In the genomic region with DNA sequence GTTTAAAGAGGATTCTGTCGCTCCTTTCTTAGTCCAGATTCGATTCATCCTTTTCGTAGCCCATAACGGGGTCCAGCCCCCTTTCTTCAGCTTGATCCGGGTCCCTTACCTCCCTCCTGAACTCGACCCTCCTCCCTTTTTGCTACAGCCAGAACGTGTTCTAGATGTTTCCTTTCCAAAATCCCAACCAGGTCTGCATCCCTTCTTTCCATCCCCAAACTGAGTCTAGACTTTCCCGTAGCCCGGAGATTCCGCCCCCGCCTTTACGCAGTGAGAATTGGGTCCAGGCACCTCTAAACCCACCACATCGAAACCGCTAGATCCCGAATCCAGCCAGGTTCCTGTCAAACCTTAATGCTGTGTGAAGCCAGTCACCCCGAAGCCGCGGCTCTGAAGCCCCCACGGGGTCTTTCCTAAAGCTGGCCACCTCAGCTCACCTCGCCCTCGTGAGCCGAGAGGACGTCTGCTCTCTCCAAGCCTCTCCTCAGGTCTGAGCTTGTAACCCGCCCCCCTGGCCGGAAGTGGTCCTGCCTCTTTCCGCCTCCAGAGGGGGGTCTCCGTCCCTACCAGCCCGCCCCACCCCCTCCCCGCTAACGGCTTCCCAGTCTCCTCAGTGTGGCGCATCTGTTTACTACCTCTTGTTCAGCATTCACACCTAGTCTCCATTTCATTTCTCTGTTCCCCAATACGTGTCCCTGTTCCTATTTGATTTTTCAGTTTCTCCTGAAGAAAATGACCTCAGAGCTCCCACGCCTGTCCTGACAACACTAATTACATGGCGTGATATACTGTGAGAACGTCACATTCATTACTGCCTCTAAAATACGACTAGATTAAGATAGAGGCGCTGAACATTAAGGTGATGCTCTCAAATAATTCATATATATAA, we compare ENCODE assay signal across 9 mouse cellular contexts. TPM values are rescaled to one million over a fixed set of nuclear protein-coding genes. Genes with fewer than 3 reads are reported as not detected.
A peak's percentile ranks its signal among the peaks of the same experiment; 100 is the strongest.
DNase-seq lines count a peak whose midpoint lies in the region; ATAC-seq and TF ChIP-seq lines count a peak whose summit lies in the region.
"Had no signal": no experiment of that assay in that cellular context is flagged by ENCODE, and none has a peak within 500 bp of the region (broad histone marks: within the 10 kb centered on the region; RNA-seq: fewer than 3 reads in every experiment).

Gene Tro, minus strand, starts transcription at position 676 of the 889 bp plus-strand sequence.

- no peak within 1 kb of the TSS for H3K27ac ChIP-seq in ES-Bruce4 (ENCODE audit: insufficient read depth, low read length)
- no peak within 1 kb of the TSS for H3K27ac ChIP-seq in embryonic facial prominence, embryonic 11.5 days (replicated peaks; ENCODE audit: low read depth, low read length)
- peak within 1 kb of the TSS; percentile 80 for H3K27ac ChIP-seq in hindbrain, embryonic 12.5 days
- H3K27ac ChIP-seq in neural tube, embryonic 14.5 days (ENCODE audit: low read depth, low read length): peak within 1 kb of the TSS; percentile 55

- H3K9ac ChIP-seq in ES-Bruce4 (ENCODE audit: low read depth, poor library complexity, severe bottlenecking): peak within 1 kb of the TSS; percentile 33
- peak within 1 kb of the TSS; percentile 53 for H3K9ac ChIP-seq in embryonic facial prominence, embryonic 11.5 days (replicated peaks; ENCODE audit: low read length)
- peak within 1 kb of the TSS; percentile 68 for H3K9ac ChIP-seq in hindbrain, embryonic 12.5 days
- H3K9ac ChIP-seq in neural tube, embryonic 14.5 days (replicated peaks; ENCODE audit: low read depth, low read length): peak within 1 kb of the TSS; percentile 55

- TF ChIP-seq CTCF in ES-Bruce4 (IDR thresholded peaks at IDR 0.05; ENCODE audit: low read depth, low read length): no peak

- intact Hi-C loops in left cerebral cortex, postnatal 4 days (cut with DNase I): no loop called here

- peak within 1 kb of the TSS; percentile 37 for H3K4me2 ChIP-seq in embryonic facial prominence, embryonic 11.5 days (ENCODE audit: low read depth, low read length)
- H3K4me2 ChIP-seq in hindbrain, embryonic 12.5 days (replicated peaks): peak within 1 kb of the TSS; percentile 47
- H3K4me2 ChIP-seq in neural tube, embryonic 14.5 days (ENCODE audit: low read depth, low read length): peak within 1 kb of the TSS; percentile 35

- H3K4me3 ChIP-seq in ES-Bruce4 (ENCODE audit: low read depth, low read length): peak within 1 kb of the TSS; percentile 93
- H3K4me3 ChIP-seq in embryonic facial prominence, embryonic 11.5 days (ENCODE audit: low read depth, low read length): peak within 1 kb of the TSS; percentile 48
- peak within 1 kb of the TSS; percentile 52 for H3K4me3 ChIP-seq in hindbrain, embryonic 12.5 days
- peak within 1 kb of the TSS; percentile 53 for H3K4me3 ChIP-seq in neural tube, embryonic 14.5 days (ENCODE audit: low read depth, low read length)

- DNase-seq in ZHBTc4 (ENCODE audit: low read depth, low spot score): peak; percentile 69
- DNase-seq in embryonic facial prominence, embryonic 11.5 days (ENCODE audit: low spot score): peak; percentile 79
- peak; percentile 83 for DNase-seq in left cerebral cortex, postnatal 4 days
- no peak for DNase-seq in ovary, postnatal 14 days (ENCODE audit: low spot score)
- DNase-seq in spleen, adult 18-20 months: no peak

- no peaks in the 10 kb centered on the region for H3K27me3 ChIP-seq in ES-Bruce4 (ENCODE audit: control insufficient read depth, insufficient read depth, low read length, poor library complexity, severe bottlenecking)
- no peaks in the 10 kb centered on the region for H3K27me3 ChIP-seq in embryonic facial prominence, embryonic 11.5 days (ENCODE audit: control insufficient read depth, insufficient read depth, low read length)
- H3K27me3 ChIP-seq in hindbrain, embryonic 12.5 days: no peaks in the 10 kb centered on the region; the same call in 1 of the 2 replicates
- H3K27me3 ChIP-seq in neural tube, embryonic 14.5 days (ENCODE audit: control insufficient read depth, insufficient read depth, low read length): no peaks in the 10 kb centered on the region

- H3K9me3 ChIP-seq in ES-Bruce4 (replicated peaks; ENCODE audit: control insufficient read depth, insufficient read depth, low read length, poor library complexity, severe bottlenecking): no peaks in the 10 kb centered on the region
- no peaks in the 10 kb centered on the region for H3K9me3 ChIP-seq in embryonic facial prominence, embryonic 11.5 days (replicated peaks; ENCODE audit: control insufficient read depth, low read length)
- no peaks in the 10 kb centered on the region for H3K9me3 ChIP-seq in hindbrain, embryonic 12.5 days (replicated peaks)
- H3K9me3 ChIP-seq in neural tube, embryonic 14.5 days (ENCODE audit: control insufficient read depth, low read length): no peaks in the 10 kb centered on the region

- peak; percentile 92 for ATAC-seq in embryonic facial prominence, embryonic 11.5 days (replicated peaks; ENCODE audit: insufficient number of reproducible peaks, low FRiP score, low TSS enrichment, low read depth)
- ATAC-seq in hindbrain, embryonic 12.5 days (ENCODE audit: low FRiP score): peak; percentile 93
- peak; percentile 95 for ATAC-seq in neural tube, embryonic 14.5 days (ENCODE audit: low read depth)

- 21% methylated on average over 37 of the region's 37 CpGs for WGBS in embryonic facial prominence, embryonic 11.5 days
- WGBS in hindbrain, embryonic 12.5 days: 21% methylated on average over 37 of the region's 37 CpGs
- 24% methylated on average over 35 of the region's 37 CpGs for WGBS in neural tube, embryonic 14.5 days

- no peaks in the 10 kb centered on the region for H3K4me1 ChIP-seq in ES-Bruce4 (ENCODE audit: control insufficient read depth, insufficient read depth, low read length)
- H3K4me1 ChIP-seq in embryonic facial prominence, embryonic 11.5 days (ENCODE audit: control insufficient read depth, insufficient read depth, low read length): no peaks in the 10 kb centered on the region
- H3K4me1 ChIP-seq in hindbrain, embryonic 12.5 days: no peaks in the 10 kb centered on the region
- H3K4me1 ChIP-seq in neural tube, embryonic 14.5 days (ENCODE audit: control insufficient read depth, insufficient read depth, low read length): no peaks in the 10 kb centered on the region

- 0 out of 2 replicates have a peak, but pooled peaks cover 2% of the 10 kb centered on the region for H3K36me3 ChIP-seq in ES-Bruce4 (ENCODE audit: control insufficient read depth, insufficient read depth, low read length, poor library complexity, severe bottlenecking)
- H3K36me3 ChIP-seq in embryonic facial prominence, embryonic 11.5 days (replicated peaks; ENCODE audit: control insufficient read depth, insufficient read depth, low read depth, low read length): no peaks in the 10 kb centered on the region
- peaks cover 17% of the 10 kb centered on the region for H3K36me3 ChIP-seq in hindbrain, embryonic 12.5 days
- no peaks in the 10 kb centered on the region for H3K36me3 ChIP-seq in neural tube, embryonic 14.5 days (ENCODE audit: control insufficient read depth, insufficient read depth, low read length)

- TF ChIP-seq POLR2A in ES-Bruce4 (IDR thresholded peaks at IDR 0.05; ENCODE audit: insufficient read depth, low read length): no peak

- TF ChIP-seq EP300 in ES-Bruce4 (IDR thresholded peaks at IDR 0.05; ENCODE audit: insufficient read depth, low read depth, low read length): no peak

RNA-seq across cellular contexts. Expression of gene Tro, which starts in this region (rescaled TPM):
- polyA plus RNA-seq in ES-Bruce4 (2011; ENCODE audit: insufficient read depth, insufficient read length, low read depth, missing spikeins): 23.5 and 27.6 TPM in 2 replicates
- 44.9 and 45.9 TPM in 2 replicates for polyA plus RNA-seq in embryonic facial prominence, embryonic 11.5 days (2014; fragmentation: Nextera tagmentation; extraction: Ambion mirVana)
- polyA plus RNA-seq in hindbrain, embryonic 12.5 days (2016; fragmentation: Nextera tagmentation; extraction: Ambion mirVana): 64.0 and 65.5 TPM in 2 replicates
- 100 to 1,000 TPM; 160 to 171 TPM for total RNA-seq in left cerebral cortex, postnatal 4 days (2021)
- polyA plus RNA-seq in neural tube, embryonic 14.5 days (2014; fragmentation: Nextera tagmentation; extraction: Ambion mirVana): 107 and 121 TPM in 2 replicates
- total RNA-seq: common myeloid progenitor, adult 5-6 weeks had no signal

Comparison
In these comparisons a context has a peak if more than half of its experiments do, and no peak if none do; other contexts are left out.
1. H3K27ac ChIP-seq: peak in hindbrain, embryonic 12.5 days (single experiment) and neural tube, embryonic 14.5 days (single experiment); none in ES-Bruce4 (single experiment) and embryonic facial prominence, embryonic 11.5 days (single experiment).
2. DNase-seq: peak in ZHBTc4 (single experiment), embryonic facial prominence, embryonic 11.5 days (single experiment) and left cerebral cortex, postnatal 4 days (single experiment); none in ovary, postnatal 14 days (single experiment) and spleen, adult 18-20 months (0 of 2).
3. Peak in every context shown above with its lines, with median percentiles within 50 percentile points of each other: H3K4me3 ChIP-seq, H3K9ac ChIP-seq, ATAC-seq and H3K4me2 ChIP-seq.